Mouse (Mus musculus): ENCODE results near the gene Chrdl2.
"Not testable (repeated sequence)": the region's sequence is repeated elsewhere in the genome, so short reads cannot be mapped to it uniquely, and the experiment has no call there.

The Chrdl2 gene

GRCm38 (mm10) chr7:100005790-100006189 is at the start of gene Chrdl2:
Chrdl2 (plus strand) TSS chr7:100006172.
- peak; percentile 43 for DNase-seq (ENCODE audit: extremely low spot score)

- DNase-seq (ENCODE audit: extremely low spot score): no peak
These were observed 48.6 kb upstream of the Chrdl2 start for GRCm38 (mm10) chr7:99957226-99957965.

- not testable (repeated sequence) for DNase-seq (ENCODE audit: extremely low spot score)
These were observed 45.4 kb upstream of the Chrdl2 start for GRCm38 (mm10) chr7:99960571-99960970.

- no peak for DNase-seq (ENCODE audit: extremely low spot score)
These were observed 44.5 kb upstream of the Chrdl2 start for GRCm38 (mm10) chr7:99961518-99961917.

- DNase-seq (ENCODE audit: extremely low spot score): no peak
These were observed 43.3 kb upstream of the Chrdl2 start for GRCm38 (mm10) chr7:99962536-99963236.

GRCm38 (mm10) chr7:99963237-99963860 is 42.6 kb upstream of the Chrdl2 start:
- no peak for DNase-seq (ENCODE audit: extremely low spot score)

GRCm38 (mm10) chr7:99965020-99965841 is 40.7 kb upstream of the Chrdl2 start:
- peak; percentile 39 for DNase-seq (ENCODE audit: extremely low spot score)

GRCm38 (mm10) chr7:99966011-99966721 is 39.8 kb upstream of the Chrdl2 start:
- DNase-seq (ENCODE audit: extremely low spot score): peak; percentile 13

- DNase-seq (ENCODE audit: extremely low spot score): no peak
These were observed 36.8 kb upstream of the Chrdl2 start for GRCm38 (mm10) chr7:99969151-99969550.

GRCm38 (mm10) chr7:99971926-99972325 is 34.0 kb upstream of the Chrdl2 start:
- DNase-seq (ENCODE audit: extremely low spot score): no peak

- DNase-seq (ENCODE audit: extremely low spot score): not testable (repeated sequence)
These were observed 33.1 kb upstream of the Chrdl2 start for GRCm38 (mm10) chr7:99972912-99973311.

GRCm38 (mm10) chr7:99974208-99974970 is 31.6 kb upstream of the Chrdl2 start:
- DNase-seq (ENCODE audit: extremely low spot score): no peak

GRCm38 (mm10) chr7:99975819-99976575 is 30.0 kb upstream of the Chrdl2 start:
- no peak for DNase-seq (ENCODE audit: extremely low spot score)

GRCm38 (mm10) chr7:99978041-99978440 is 27.9 kb upstream of the Chrdl2 start:
- DNase-seq (ENCODE audit: extremely low spot score): no peak

GRCm38 (mm10) chr7:99979081-99979480 is 26.9 kb upstream of the Chrdl2 start:
- no peak for DNase-seq (ENCODE audit: extremely low spot score)

GRCm38 (mm10) chr7:99979546-99980131 is 26.3 kb upstream of the Chrdl2 start:
- DNase-seq (ENCODE audit: extremely low spot score): peak; percentile 77

- peak; percentile 90 for DNase-seq (ENCODE audit: extremely low spot score)
These were observed 25.8 kb upstream of the Chrdl2 start, which contains the start of gene Rnf169 for GRCm38 (mm10) chr7:99980132-99980591. Rnf169 (minus strand) TSS chr7:99980448.

- peak; percentile 38 for DNase-seq (ENCODE audit: extremely low spot score)
These were observed 24.7 kb upstream of the Chrdl2 start for GRCm38 (mm10) chr7:99981311-99981710.

All from embryo, embryonic 9.5 days (tissue).